Mouse (Mus musculus) kidney, embryonic 15.5 days (tissue): ENCODE results near the gene Prrc2a. TPM values are rescaled to one million over a fixed set of nuclear protein-coding genes. Genes with fewer than 3 reads are reported as not detected.
A peak's percentile ranks its signal among the peaks of the same experiment; 100 is the strongest.

ENCODE experiments used
- ATAC-seq: fragments of 200-750 bp; cut with Nextera tagmentation; replicated peaks from 2 replicates; pipeline ENCODE4 v1.8.0; 2017; ENCODE audit warnings: moderate TSS enrichment; ENCODE audit not compliant: low FRiP score
- H3K27ac ChIP-seq: fragments of 300-500 bp; sonication (generic); 2 replicates; pipeline ENCODE4 v1.5.1; 2015; ENCODE audit warnings: mild to moderate bottlenecking, inconsistent platforms
- H3K27me3 ChIP-seq: fragments of 300-500 bp; sonication (generic); 2 replicates; pipeline ENCODE4 v1.6.1; 2015; ENCODE audit warnings: inconsistent platforms
- H3K36me3 ChIP-seq: fragments of 300-500 bp; sonication (generic); 2 replicates; pipeline ENCODE4 v1.6.1; 2015; ENCODE audit warnings: inconsistent platforms
- H3K4me1 ChIP-seq: fragments of 300-500 bp; sonication (generic); 2 replicates; pipeline ENCODE4 v1.6.1; 2015; ENCODE audit warnings: inconsistent platforms
- H3K4me2 ChIP-seq: fragments of 300-500 bp; sonication (generic); 2 replicates; pipeline ENCODE4 v1.6.1; 2015; ENCODE audit warnings: moderate library complexity, mild to moderate bottlenecking, inconsistent platforms
- H3K4me3 ChIP-seq: fragments of 300-500 bp; sonication (generic); replicated peaks from 2 replicates; pipeline ENCODE4 v1.5.1; 2015; ENCODE audit warnings: mild to moderate bottlenecking, inconsistent platforms
- H3K9ac ChIP-seq: fragments of 300-500 bp; sonication (generic); 2 replicates; pipeline ENCODE4 v1.6.1; 2015; ENCODE audit warnings: mild to moderate bottlenecking, inconsistent platforms
- H3K9me3 ChIP-seq: fragments of 300-500 bp; sonication (generic); replicated peaks from 2 replicates; pipeline ENCODE4 v1.6.1; 2016; ENCODE audit warnings: inconsistent platforms
- WGBS: fragments of 180-500 bp; shearing (Covaris S2); methylation state at CpG from one replicate; pipeline ENCODE4 v1.1.7; 2015; ENCODE audit warnings: mixed read lengths; 5-methylcytosine and 5-hydroxymethylcytosine counted together
- polyA plus RNA-seq: library from polyadenylated mRNA; unstranded; fragments of >200 nt; fragmentation: Nextera tagmentation; extraction: Ambion mirVana; gene quantifications from 2 replicates; pipeline ENCODE4 v1.2.1, GENCODE M21; 2015

The Prrc2a gene
- polyA plus RNA-seq, 1 experiment from 2014 or later = 209 TPM

DNA sequence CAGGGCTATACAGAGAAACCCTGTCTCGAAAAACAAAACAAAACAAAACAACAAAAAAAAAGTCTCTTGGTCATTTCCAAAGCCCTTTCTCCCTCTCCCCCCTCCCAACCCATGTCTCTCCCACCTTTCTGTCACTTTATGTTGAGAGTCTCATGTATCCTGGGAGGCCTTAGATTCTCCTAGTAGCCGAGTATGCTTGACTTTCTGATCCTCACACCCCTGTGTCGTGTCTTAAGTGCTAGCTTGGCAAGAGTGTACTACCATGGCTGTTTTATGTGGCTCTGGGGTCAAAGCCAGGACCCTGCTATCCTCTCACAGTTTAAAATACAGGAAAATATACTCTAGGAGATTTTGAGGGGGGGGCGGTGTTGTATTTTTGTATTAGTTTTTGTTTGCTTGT is 22.6 kb upstream of the Prrc2a start:
- Histone ChIP-seq H3K9ac (no peak overlapping the region), H3K27ac (no peak overlapping the region), H3K9me3 (no peaks in the 10 kb centered on the region), H3K36me3 (no peaks in the 10 kb centered on the region), H3K4me1 (peaks cover 12% of the 10 kb centered on the region), H3K27me3 (no peaks in the 10 kb centered on the region), H3K4me2 (no peak overlapping the region), H3K4me3 (no peak overlapping the region)
- ATAC-seq = no peak
- 63% methylated on average over 4 of the region's 4 CpGs for WGBS

DNA sequence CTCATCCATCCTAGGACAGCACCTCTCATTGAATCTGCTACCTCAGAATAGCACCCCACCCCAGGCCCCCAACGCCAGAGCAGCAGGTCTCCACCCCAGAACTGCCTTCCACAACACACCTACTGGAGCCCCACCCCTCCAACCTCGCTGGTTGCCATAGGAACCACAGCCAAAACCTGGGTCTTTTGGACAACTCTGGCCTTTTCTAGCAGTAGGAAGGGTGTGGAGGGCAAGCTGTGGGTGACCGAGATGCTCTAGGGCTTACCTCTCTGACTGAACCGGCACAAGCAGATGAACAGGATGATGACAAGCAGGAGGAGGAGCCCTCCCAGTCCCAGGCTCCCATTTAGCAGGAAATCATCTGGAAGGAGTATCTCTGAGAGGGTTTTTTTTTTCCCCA is 22.0 kb upstream of the Prrc2a start:
- no peaks in the 10 kb centered on the region for H3K27me3 ChIP-seq
- 0 out of 2 replicates have a peak, but pooled peaks have one; percentile 45 for ATAC-seq
- peak overlapping the region; percentile 47 for H3K4me3 ChIP-seq
- no peaks in the 10 kb centered on the region for H3K36me3 ChIP-seq
- no peak overlapping the region for H3K9ac ChIP-seq
- H3K4me1 ChIP-seq = peaks cover 12% of the 10 kb centered on the region
- peak overlapping the region; percentile 59 for H3K4me2 ChIP-seq
- 0% methylated on average over 4 of the region's 4 CpGs for WGBS
- peak overlapping the region; percentile 87 for H3K27ac ChIP-seq
- no peaks in the 10 kb centered on the region for H3K9me3 ChIP-seq

GRCm38 (mm10) chr17:35185639-35186611 is 21.2 kb upstream of the Prrc2a start:
- WGBS = 3% methylated on average over 18 of the region's 18 CpGs
- peak; percentile 65; the same call in 1 of the 2 replicates for ATAC-seq
- peaks cover 12% of the 10 kb centered on the region for H3K4me1 ChIP-seq

DNA sequence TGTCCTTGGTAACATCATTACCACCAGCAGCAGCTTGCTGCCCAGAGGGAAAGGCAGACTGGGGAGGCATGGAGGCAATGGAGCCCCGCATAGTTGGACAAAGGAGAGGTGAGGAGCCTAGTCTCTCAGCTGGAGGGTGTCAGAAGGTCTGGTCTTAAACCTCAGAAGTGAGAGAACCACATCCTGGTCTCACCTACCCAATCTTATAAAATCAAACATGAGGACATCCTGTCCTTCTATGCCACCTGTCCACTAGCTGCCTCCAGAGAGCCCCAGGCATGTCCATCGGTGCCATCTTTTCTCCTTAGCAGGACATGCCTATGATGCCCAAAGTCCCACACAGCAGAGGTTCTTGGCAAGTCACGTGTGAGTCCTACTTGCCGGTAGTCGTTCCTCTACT is 15.4 kb upstream of the Prrc2a start:
- H3K27ac ChIP-seq = no peak overlapping the region
- H3K36me3 ChIP-seq = no peaks in the 10 kb centered on the region
- H3K4me2 ChIP-seq = no peak overlapping the region
- no peak overlapping the region for H3K4me3 ChIP-seq
- H3K9me3 ChIP-seq = no peaks in the 10 kb centered on the region
- no peaks in the 10 kb centered on the region for H3K27me3 ChIP-seq
- no peak overlapping the region for H3K9ac ChIP-seq
- no peak for ATAC-seq
- 85% methylated on average over 5 of the region's 5 CpGs for WGBS
- no peaks in the 10 kb centered on the region for H3K4me1 ChIP-seq

More at GRCm38 (mm10) chr17:35185639-35186611, 21.2 kb upstream of the Prrc2a start:
- peak overlapping the region; percentile 38; the same call in 1 of the 2 replicates for H3K9ac ChIP-seq
- H3K27me3 ChIP-seq = no peaks in the 10 kb centered on the region
- no peaks in the 10 kb centered on the region for H3K9me3 ChIP-seq
- peak overlapping the region; percentile 59 for H3K4me2 ChIP-seq
- peak overlapping the region; percentile 87 for H3K27ac ChIP-seq
- no peaks in the 10 kb centered on the region for H3K36me3 ChIP-seq
- peak overlapping the region; percentile 47 for H3K4me3 ChIP-seq

- H3K4me3 ChIP-seq = no peak overlapping the region
Measured at GRCm38 (mm10) chr17:35178528-35178927, 13.8 kb upstream of the Prrc2a start.

GRCm38 (mm10) chr17:35175968-35176367 is 11.3 kb upstream of the Prrc2a start, which contains the start of gene Aif1:
Gene Aif1 (minus strand): TSS chr17:35176068.
- H3K4me1 ChIP-seq = no peaks in the 10 kb centered on the region
- no peaks in the 10 kb centered on the region for H3K36me3 ChIP-seq
- H3K4me2 ChIP-seq = no peak within 1 kb of the TSS
- no peak for ATAC-seq
- no peak within 1 kb of the TSS for H3K27ac ChIP-seq
- no peaks in the 10 kb centered on the region for H3K27me3 ChIP-seq
- 57% methylated on average over 2 of the region's 2 CpGs for WGBS
- H3K9me3 ChIP-seq = no peaks in the 10 kb centered on the region
- no peak within 1 kb of the TSS for H3K4me3 ChIP-seq
- no peak within 1 kb of the TSS for H3K9ac ChIP-seq

More at GRCm38 (mm10) chr17:35178528-35178927, 13.8 kb upstream of the Prrc2a start:
- H3K27ac ChIP-seq = no peak overlapping the region
- H3K4me2 ChIP-seq = no peak overlapping the region
- H3K4me1 ChIP-seq = no peaks in the 10 kb centered on the region
- H3K27me3 ChIP-seq = no peaks in the 10 kb centered on the region
- no peaks in the 10 kb centered on the region for H3K9me3 ChIP-seq
- ATAC-seq = peak; percentile 79
- no peaks in the 10 kb centered on the region for H3K36me3 ChIP-seq
- no peak overlapping the region for H3K9ac ChIP-seq
- 21% methylated on average over 5 of the region's 5 CpGs for WGBS

DNA sequence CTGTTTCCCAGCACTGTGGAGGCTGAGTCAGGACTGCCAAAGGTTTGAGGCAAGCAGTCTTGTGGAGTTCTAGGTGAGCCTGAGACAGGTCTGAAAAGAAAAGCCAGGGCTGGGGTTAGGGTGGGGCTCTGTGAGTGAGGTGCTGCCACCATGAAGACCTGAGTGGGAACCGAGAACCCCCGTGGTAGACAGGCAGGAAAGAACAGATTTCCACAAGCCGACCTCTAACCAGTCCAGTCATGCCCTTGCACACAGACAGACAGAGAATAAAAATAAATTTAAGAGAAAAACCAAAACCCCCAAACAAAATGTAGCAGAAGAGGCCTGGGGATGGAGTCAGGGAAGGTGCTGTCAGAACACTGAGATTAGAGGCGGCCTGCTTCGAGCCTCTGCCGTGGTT is 10.7 kb upstream of the Prrc2a start:
- no peaks in the 10 kb centered on the region for H3K27me3 ChIP-seq
- no peak overlapping the region for H3K4me3 ChIP-seq
- 64% methylated on average over 6 of the region's 6 CpGs for WGBS
- no peaks in the 10 kb centered on the region for H3K9me3 ChIP-seq
- no peak overlapping the region for H3K9ac ChIP-seq
- H3K36me3 ChIP-seq = no peaks in the 10 kb centered on the region
- H3K27ac ChIP-seq = no peak overlapping the region
- ATAC-seq = no peak
- H3K4me1 ChIP-seq = no peaks in the 10 kb centered on the region
- no peak overlapping the region for H3K4me2 ChIP-seq

- 67% methylated on average over 8 of the region's 8 CpGs for WGBS
- H3K4me1 ChIP-seq = no peaks in the 10 kb centered on the region
- peak overlapping the region; percentile 57; the same call in 1 of the 2 replicates for H3K27ac ChIP-seq
- no peak for ATAC-seq
- no peaks in the 10 kb centered on the region for H3K27me3 ChIP-seq
- H3K4me2 ChIP-seq = no peak overlapping the region
- no peaks in the 10 kb centered on the region for H3K9me3 ChIP-seq
- H3K9ac ChIP-seq = no peak overlapping the region
- H3K36me3 ChIP-seq = no peaks in the 10 kb centered on the region
- H3K4me3 ChIP-seq = no peak overlapping the region
Measured at GRCm38 (mm10) chr17:35174201-35174977, 9.7 kb upstream of the Prrc2a start.

- H3K27me3 ChIP-seq = no peaks in the 10 kb centered on the region
- H3K4me3 ChIP-seq = no peak overlapping the region
- H3K9me3 ChIP-seq = no peaks in the 10 kb centered on the region
- H3K27ac ChIP-seq = peak overlapping the region; percentile 57
- H3K9ac ChIP-seq = 0 out of 2 replicates have a peak overlapping the region, but pooled peaks have one; percentile 29
- H3K36me3 ChIP-seq = no peaks in the 10 kb centered on the region
- WGBS = 79% methylated on average over 3 of the region's 3 CpGs
- 0 out of 2 replicates have a peak, but pooled peaks cover 2% of the 10 kb centered on the region for H3K4me1 ChIP-seq
- H3K4me2 ChIP-seq = no peak overlapping the region
- no peak for ATAC-seq
Measured at GRCm38 (mm10) chr17:35173329-35173728, 8.6 kb upstream of the Prrc2a start.

GRCm38 (mm10) chr17:35172445-35173234 is 7.9 kb upstream of the Prrc2a start:
- no peak overlapping the region for H3K4me2 ChIP-seq
- no peak for ATAC-seq
- no peaks in the 10 kb centered on the region for H3K27me3 ChIP-seq
- H3K4me3 ChIP-seq = no peak overlapping the region
- H3K9me3 ChIP-seq = no peaks in the 10 kb centered on the region
- no peak overlapping the region for H3K27ac ChIP-seq
- 0 out of 2 replicates have a peak, but pooled peaks cover 2% of the 10 kb centered on the region for H3K4me1 ChIP-seq
- no peaks in the 10 kb centered on the region for H3K36me3 ChIP-seq
- H3K9ac ChIP-seq = no peak overlapping the region
- 75% methylated on average over 11 of the region's 11 CpGs for WGBS

DNA sequence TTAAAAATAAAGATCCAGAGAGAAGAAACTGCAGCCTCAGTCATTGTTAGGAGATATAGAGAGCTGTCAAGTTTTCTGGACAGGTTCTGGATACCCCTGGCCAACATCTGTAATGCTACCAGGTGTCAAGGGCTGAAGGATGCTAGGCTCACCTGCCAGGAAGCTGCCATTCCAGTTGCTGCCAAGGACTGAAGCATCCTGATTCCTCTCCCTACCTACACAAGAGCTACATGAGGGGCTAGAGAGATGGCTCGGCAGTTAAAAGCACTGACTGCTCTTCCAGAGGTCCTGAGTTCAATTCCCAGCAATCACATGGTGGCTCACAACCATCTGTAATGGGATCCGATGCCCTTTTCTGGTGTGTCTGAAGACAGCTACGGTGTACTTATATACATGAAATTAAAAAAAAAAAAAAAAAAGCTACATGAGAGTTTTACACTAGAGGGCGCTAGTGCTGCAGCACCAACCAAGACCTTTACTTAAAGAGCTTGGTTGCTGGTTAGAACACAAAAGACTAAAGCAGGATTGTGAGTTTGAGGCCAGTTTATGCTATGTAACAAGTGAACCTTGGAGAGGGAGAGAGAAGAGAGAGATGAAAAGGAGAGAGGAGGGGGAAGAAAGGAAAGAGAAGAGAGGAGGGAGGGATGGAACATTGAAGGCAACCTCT is 4.0 kb upstream of the Prrc2a start:
- Histone ChIP-seq H3K27ac (0 out of 2 replicates have a peak overlapping the region, but pooled peaks have one; percentile 39), H3K9ac (no peak overlapping the region), H3K36me3 (no peaks in the 10 kb centered on the region), H3K4me2 (no peak overlapping the region), H3K4me3 (no peak overlapping the region), H3K9me3 (no peaks in the 10 kb centered on the region), H3K27me3 (no peaks in the 10 kb centered on the region), H3K4me1 (peaks cover 13% of the 10 kb centered on the region)
- WGBS = 19% methylated on average over 4 of the region's 4 CpGs
- no peak for ATAC-seq
